Mouse (Mus musculus): ENCODE results near the gene Pdcd7.

The Pdcd7 gene

GRCm38 (mm10) chr9:65356561-65356960, 10.7 kb downstream of the Pdcd7 start:
- no peak for DNase-seq (ENCODE audit: low spot score in 2 of 2)

GRCm38 (mm10) chr9:65356971-65357370, 11.1 kb downstream of the Pdcd7 start:
- no peak for DNase-seq (ENCODE audit: low spot score in 2 of 2)

- DNase-seq (ENCODE audit: low spot score in 2 of 2) = no peak
Observed at GRCm38 (mm10) chr9:65358956-65359480, 13.1 kb downstream of the Pdcd7 start.

GRCm38 (mm10) chr9:65360641-65361448, 14.9 kb downstream of the Pdcd7 start, which contains the start of gene Ubap1l:
Ubap1l (plus strand) TSS chr9:65361041.
- no peak for DNase-seq (ENCODE audit: low spot score in 2 of 2)

GRCm38 (mm10) chr9:65363684-65364083, 17.8 kb downstream of the Pdcd7 start:
- no peak for DNase-seq (ENCODE audit: low spot score in 2 of 2)

GRCm38 (mm10) chr9:65365721-65366120, 19.8 kb downstream of the Pdcd7 start:
- no peak for DNase-seq (ENCODE audit: low spot score in 2 of 2)

- no peak for DNase-seq (ENCODE audit: low spot score in 2 of 2)
Observed at GRCm38 (mm10) chr9:65371756-65372155, 25.9 kb downstream of the Pdcd7 start.

GRCm38 (mm10) chr9:65372449-65372848, 26.5 kb downstream of the Pdcd7 start:
- no peak for DNase-seq (ENCODE audit: low spot score in 2 of 2)

- DNase-seq (ENCODE audit: low spot score in 2 of 2) = no peak
Observed at GRCm38 (mm10) chr9:65374468-65375162, 28.7 kb downstream of the Pdcd7 start.

- no peak for DNase-seq (ENCODE audit: low spot score in 2 of 2)
Observed at GRCm38 (mm10) chr9:65375163-65375934, 29.4 kb downstream of the Pdcd7 start.

GRCm38 (mm10) chr9:65381017-65381590, 35.2 kb downstream of the Pdcd7 start:
- DNase-seq (ENCODE audit: low spot score in 2 of 2) = no peak

GRCm38 (mm10) chr9:65382031-65382750, 36.3 kb downstream of the Pdcd7 start:
- no peak for DNase-seq (ENCODE audit: low spot score in 2 of 2)

- DNase-seq (ENCODE audit: low spot score in 2 of 2) = no peak
Observed at GRCm38 (mm10) chr9:65382751-65383097, 36.8 kb downstream of the Pdcd7 start.

GRCm38 (mm10) chr9:65384276-65384675, 38.4 kb downstream of the Pdcd7 start:
- DNase-seq (ENCODE audit: low spot score in 2 of 2) = peak in 1 of 2 experiments; percentile 42

GRCm38 (mm10) chr9:65386373-65387140, 40.7 kb downstream of the Pdcd7 start:
- DNase-seq (ENCODE audit: low spot score in 2 of 2) = no peak

GRCm38 (mm10) chr9:65390752-65391612, 45.1 kb downstream of the Pdcd7 start:
- DNase-seq (ENCODE audit: low spot score in 2 of 2) = no peak

GRCm38 (mm10) chr9:65391613-65391964, 45.7 kb downstream of the Pdcd7 start, which contains the start of gene Kbtbd13:
Kbtbd13 (minus strand) TSS chr9:65391652.
- DNase-seq (ENCODE audit: low spot score in 2 of 2) = no peak

GRCm38 (mm10) chr9:65392638-65393364, 46.9 kb downstream of the Pdcd7 start:
- peak; percentile 47 to 59 for DNase-seq (ENCODE audit: low spot score in 2 of 2)

- no peak for DNase-seq (ENCODE audit: low spot score in 2 of 2)
Observed at GRCm38 (mm10) chr9:65393606-65394005, 47.7 kb downstream of the Pdcd7 start.
